Mouse (Mus musculus) limb, embryonic 12.5 days (tissue): ENCODE measurements around the gene Stra8. TPM values are rescaled to one million over a fixed set of nuclear protein-coding genes. Genes with fewer than 3 reads are reported as not detected.
A peak's percentile ranks its signal among the peaks of the same experiment; 100 is the strongest.

Experiments
- ATAC-seq: fragments of 200-750 bp; cut with Nextera tagmentation; 2 replicates; pipeline ENCODE4 v1.8.0; 2017; ENCODE audit warnings: low read depth, moderate TSS enrichment; ENCODE audit not compliant: insufficient number of reproducible peaks, insufficient read depth, low FRiP score, low TSS enrichment
- H3K27ac ChIP-seq: fragments of 300-500 bp; sonication (generic); 2 replicates; pipeline ENCODE4 v1.5.1; 2016; ENCODE audit warnings: mild to moderate bottlenecking, moderate library complexity
- H3K27me3 ChIP-seq: fragments of 300-500 bp; sonication (generic); 2 replicates; pipeline ENCODE4 v1.6.1; 2016; ENCODE audit warnings: mild to moderate bottlenecking, moderate library complexity
- H3K36me3 ChIP-seq: fragments of 300-500 bp; sonication (generic); 2 replicates; pipeline ENCODE4 v1.6.1; 2016; ENCODE audit warnings: mild to moderate bottlenecking, moderate library complexity
- H3K4me1 ChIP-seq: fragments of 300-500 bp; sonication (generic); replicated peaks from 2 replicates; pipeline ENCODE4 v1.6.1; 2016
- H3K4me2 ChIP-seq: fragments of 300-500 bp; sonication (generic); 2 replicates; pipeline ENCODE4 v1.6.1; 2016; ENCODE audit warnings: mild to moderate bottlenecking, moderate library complexity
- H3K4me3 ChIP-seq: fragments of 300-500 bp; sonication (generic); replicated peaks from 2 replicates; pipeline ENCODE4 v1.5.1; 2016; ENCODE audit warnings: mild to moderate bottlenecking
- H3K9ac ChIP-seq: fragments of 300-500 bp; sonication (generic); replicated peaks from 2 replicates; pipeline ENCODE4 v1.6.1; 2016; ENCODE audit warnings: mild to moderate bottlenecking, moderate library complexity
- H3K9me3 ChIP-seq: fragments of 300-500 bp; sonication (generic); 2 replicates; pipeline ENCODE4 v1.6.1; 2016; ENCODE audit warnings: mild to moderate bottlenecking, moderate library complexity
- WGBS: fragments of 180-500 bp; shearing (Covaris S2); methylation state at CpG from one replicate; pipeline ENCODE4 v1.1.7; 2016; 5-methylcytosine and 5-hydroxymethylcytosine counted together
- polyA plus RNA-seq: library from polyadenylated mRNA; unstranded; fragments of >200 nt; fragmentation: Nextera tagmentation; extraction: Ambion mirVana; gene quantifications from 2 replicates; pipeline ENCODE4 v1.2.1, GENCODE M21; 2016

Stra8 gene
- polyA plus RNA-seq: not detected in 2 replicates

- ATAC-seq: no peak
- Histone ChIP-seq H3K27me3 (no peaks in the 10 kb centered on the region), H3K9ac (no peak within 1 kb of the TSS), H3K4me3 (no peak within 1 kb of the TSS), H3K36me3 (no peaks in the 10 kb centered on the region), H3K27ac (no peak within 1 kb of the TSS), H3K4me1 (peaks cover 5% of the 10 kb centered on the region; the same call in 1 of the 2 replicates), H3K9me3 (no peaks in the 10 kb centered on the region), H3K4me2 (no peak within 1 kb of the TSS)
- 36% methylated on average over 10 of the region's 10 CpGs for WGBS
Observed at GRCm38 (mm10) chr6:34919956-34920355, at the start of gene Stra8. Stra8 (plus strand) TSS chr6:34920163.

GRCm38 (mm10) chr6:34870724-34871123 lies 49.2 kb upstream of the Stra8 start:
- Histone ChIP-seq H3K27ac (no peak overlapping the region), H3K9me3 (no peaks in the 10 kb centered on the region), H3K9ac (no peak overlapping the region), H3K36me3 (peaks cover 16% of the 10 kb centered on the region), H3K4me1 (peaks cover 9% of the 10 kb centered on the region; the same call in 1 of the 2 replicates), H3K4me2 (no peak overlapping the region), H3K27me3 (no peaks in the 10 kb centered on the region), H3K4me3 (no peak overlapping the region)
- WGBS: 77% methylated on average over 5 of the region's 5 CpGs
- ATAC-seq: no peak

- H3K27ac ChIP-seq: no peak overlapping the region
- H3K4me2 ChIP-seq: no peak overlapping the region
- H3K27me3 ChIP-seq: no peaks in the 10 kb centered on the region
- peaks cover 15% of the 10 kb centered on the region for H3K4me1 ChIP-seq
- H3K36me3 ChIP-seq: peaks cover 16% of the 10 kb centered on the region
- ATAC-seq: no peak
- no peaks in the 10 kb centered on the region for H3K9me3 ChIP-seq
- H3K4me3 ChIP-seq: no peak overlapping the region
- WGBS: 90% methylated on average over 7 of the region's 7 CpGs
- H3K9ac ChIP-seq: no peak overlapping the region
Observed at GRCm38 (mm10) chr6:34871929-34872328, 48.0 kb upstream of the Stra8 start.

GRCm38 (mm10) chr6:34872871-34873270 lies 47.1 kb upstream of the Stra8 start:
- H3K9ac ChIP-seq: no peak overlapping the region
- H3K27me3 ChIP-seq: no peaks in the 10 kb centered on the region
- peaks cover 16% of the 10 kb centered on the region for H3K36me3 ChIP-seq
- H3K4me1 ChIP-seq: peaks cover 18% of the 10 kb centered on the region
- H3K27ac ChIP-seq: no peak overlapping the region
- no peak for ATAC-seq
- 87% methylated on average over 10 of the region's 10 CpGs for WGBS
- no peak overlapping the region for H3K4me2 ChIP-seq
- no peak overlapping the region for H3K4me3 ChIP-seq
- no peaks in the 10 kb centered on the region for H3K9me3 ChIP-seq

GRCm38 (mm10) chr6:34874101-34874921 lies 45.7 kb upstream of the Stra8 start:
- peaks cover 20% of the 10 kb centered on the region for H3K4me1 ChIP-seq

GRCm38 (mm10) chr6:34875268-34875761 lies 44.6 kb upstream of the Stra8 start:
- Histone ChIP-seq H3K27ac (0 out of 2 replicates have a peak overlapping the region, but pooled peaks have one; percentile 4), H3K9ac (no peak overlapping the region), H3K9me3 (no peaks in the 10 kb centered on the region), H3K36me3 (peaks cover 28% of the 10 kb centered on the region), H3K4me2 (no peak overlapping the region), H3K4me1 (peaks cover 20% of the 10 kb centered on the region), H3K4me3 (no peak overlapping the region), H3K27me3 (no peaks in the 10 kb centered on the region)
- ATAC-seq: no peak
- WGBS: 88% methylated on average over 15 of the region's 15 CpGs

More at GRCm38 (mm10) chr6:34874101-34874921, 45.7 kb upstream of the Stra8 start:
- H3K9ac ChIP-seq: no peak overlapping the region
- no peaks in the 10 kb centered on the region for H3K9me3 ChIP-seq
- H3K4me3 ChIP-seq: no peak overlapping the region
- no peak for ATAC-seq
- no peak overlapping the region for H3K4me2 ChIP-seq
- H3K36me3 ChIP-seq: peaks cover 20% of the 10 kb centered on the region
- no peak overlapping the region for H3K27ac ChIP-seq
- 82% methylated on average over 21 of the region's 21 CpGs for WGBS
- H3K27me3 ChIP-seq: no peaks in the 10 kb centered on the region

- H3K27ac ChIP-seq: no peak overlapping the region
- no peaks in the 10 kb centered on the region for H3K27me3 ChIP-seq
- WGBS: 59% methylated on average over 12 of the region's 12 CpGs
- H3K9ac ChIP-seq: no peak overlapping the region; the same call in 1 of the 2 replicates
- peak overlapping the region; percentile 72; the same call in 1 of the 2 replicates for H3K4me3 ChIP-seq
- no peaks in the 10 kb centered on the region for H3K9me3 ChIP-seq
- no peak for ATAC-seq
- peak overlapping the region; percentile 79 for H3K4me2 ChIP-seq
- H3K36me3 ChIP-seq: peaks cover 36% of the 10 kb centered on the region
- H3K4me1 ChIP-seq: peaks cover 20% of the 10 kb centered on the region
Observed at GRCm38 (mm10) chr6:34875966-34876834, 43.8 kb upstream of the Stra8 start.

- Histone ChIP-seq H3K27ac (peak overlapping the region; percentile 94; the same call in 1 of the 2 replicates), H3K36me3 (peaks cover 39% of the 10 kb centered on the region), H3K4me1 (peaks cover 20% of the 10 kb centered on the region), H3K4me2 (peak overlapping the region; percentile 79), H3K4me3 (peak overlapping the region; percentile 72), H3K27me3 (no peaks in the 10 kb centered on the region), H3K9ac (peak overlapping the region; percentile 77), H3K9me3 (no peaks in the 10 kb centered on the region)
- 20% methylated on average over 2 of the region's 2 CpGs for whole genome bisulfite sequencing
- ATAC-seq: no peak
Observed at GRCm38 (mm10) chr6:34876835-34877156, 43.2 kb upstream of the Stra8 start.

- H3K4me3 ChIP-seq: peak within 1 kb of the TSS; percentile 72
- H3K27ac ChIP-seq: peak within 1 kb of the TSS; percentile 94
- H3K9ac ChIP-seq: peak within 1 kb of the TSS; percentile 77
- H3K9me3 ChIP-seq: no peaks in the 10 kb centered on the region
- under 1% methylated on average over 55 of the region's 56 CpGs for WGBS
- ATAC-seq: peak; percentile 90
- peaks cover 44% of the 10 kb centered on the region for H3K36me3 ChIP-seq
- no peaks in the 10 kb centered on the region for H3K27me3 ChIP-seq
- H3K4me2 ChIP-seq: peak within 1 kb of the TSS; percentile 79
- peaks cover 20% of the 10 kb centered on the region for H3K4me1 ChIP-seq
Observed at GRCm38 (mm10) chr6:34877509-34878321, 42.2 kb upstream of the Stra8 start, which contains the start of gene Cyren. Cyren (minus strand) TSS chr6:34878060.

- Histone ChIP-seq H3K4me2 (no peak overlapping the region), H3K4me1 (peaks cover 20% of the 10 kb centered on the region), H3K9ac (no peak overlapping the region), H3K36me3 (peaks cover 45% of the 10 kb centered on the region), H3K4me3 (no peak overlapping the region), H3K27me3 (no peaks in the 10 kb centered on the region), H3K9me3 (no peaks in the 10 kb centered on the region), H3K27ac (no peak overlapping the region)
- 81% methylated on average over 16 of the region's 16 CpGs for WGBS
- no peak for ATAC-seq
Observed at GRCm38 (mm10) chr6:34879101-34879740, 40.7 kb upstream of the Stra8 start.
